Mouse (Mus musculus) heart, embryonic 11.5 days (tissue): Measurements from ENCODE around the gene Naxe. TPM values are rescaled to one million over a fixed set of nuclear protein-coding genes. Genes with fewer than 3 reads are reported as not detected.

Experiments
- ATAC-seq: fragments of 200-750 bp; cut with Nextera tagmentation; replicated peaks from 2 replicates; pipeline ENCODE4 v1.8.0; 2017; ENCODE audit warnings: moderate library complexity; ENCODE audit not compliant: insufficient number of reproducible peaks, low FRiP score, low TSS enrichment
- H3K27ac ChIP-seq: fragments of 300-500 bp; sonication (generic); 2 replicates; pipeline ENCODE4 v1.5.1; 2014; ENCODE audit warnings: mild to moderate bottlenecking, low read depth, low read length
- H3K27me3 ChIP-seq: fragments of 300-500 bp; sonication (generic); 2 replicates; pipeline ENCODE4 v1.6.1; 2014; ENCODE audit warnings: mild to moderate bottlenecking, low read length, mixed read lengths; ENCODE audit not compliant: control insufficient read depth, insufficient read depth
- H3K36me3 ChIP-seq: fragments of 300-500 bp; sonication (generic); 2 replicates; pipeline ENCODE4 v1.6.1; 2014; ENCODE audit warnings: mild to moderate bottlenecking, low read length, moderate library complexity, mixed read lengths; ENCODE audit not compliant: control insufficient read depth, insufficient read depth
- H3K4me1 ChIP-seq: fragments of 300-500 bp; sonication (generic); 2 replicates; pipeline ENCODE4 v1.6.1; 2014; ENCODE audit warnings: low read length; ENCODE audit not compliant: control insufficient read depth, insufficient read depth
- H3K4me2 ChIP-seq: fragments of 300-500 bp; sonication (generic); 2 replicates; pipeline ENCODE4 v1.6.1; 2014; ENCODE audit warnings: mild to moderate bottlenecking, moderate library complexity
- H3K4me3 ChIP-seq: fragments of 300-500 bp; sonication (generic); 2 replicates; pipeline ENCODE4 v1.5.1; 2014; ENCODE audit warnings: low read depth, low read length
- H3K9ac ChIP-seq: fragments of 300-500 bp; sonication (generic); 2 replicates; pipeline ENCODE4 v1.6.1; 2014; ENCODE audit warnings: mild to moderate bottlenecking, low read depth, low read length, moderate library complexity
- H3K9me3 ChIP-seq: fragments of 300-500 bp; sonication (generic); replicated peaks from 2 replicates; pipeline ENCODE4 v1.6.1; 2016; ENCODE audit warnings: low read length; ENCODE audit not compliant: control insufficient read depth
- WGBS: fragments of 180-500 bp; shearing (Covaris S2); extraction: QIAGEN DNeasy Blood & Tissue Kit; methylation state at CpG from one replicate; pipeline ENCODE4 v1.1.7; 2014; ENCODE audit not compliant: insufficient replicate concordance; 5-methylcytosine and 5-hydroxymethylcytosine counted together
- polyA plus RNA-seq: library from polyadenylated mRNA; unstranded; fragments of >200 nt; fragmentation: Nextera tagmentation; extraction: Ambion mirVana; gene quantifications from 2 replicates; pipeline ENCODE4 v1.2.1, GENCODE M21; 2014

Naxe gene
- polyA plus RNA-seq, 1 experiment from 2014 or later: 136 TPM

DNA sequence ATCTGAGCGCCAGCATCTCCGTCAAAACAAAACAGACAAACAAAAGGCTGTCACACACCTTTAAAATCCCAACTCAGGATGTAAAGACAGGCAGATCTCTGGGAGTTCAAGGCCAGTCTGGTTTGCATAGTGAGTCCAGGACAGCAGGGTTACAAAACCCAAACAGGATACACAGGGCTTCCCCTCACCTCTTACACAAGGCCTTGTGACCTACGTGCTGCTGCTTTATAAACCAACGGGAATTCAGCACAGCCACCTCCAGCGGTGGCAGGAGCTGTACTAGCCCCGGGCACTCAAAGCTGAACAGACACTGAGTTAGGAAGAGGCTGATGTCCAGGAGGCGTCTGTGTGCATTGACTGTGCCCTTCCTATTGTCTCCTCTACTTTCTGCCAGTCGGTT, 19.1 kb upstream of the Naxe start:
- Histone ChIP-seq H3K9ac (no peak overlapping the region), H3K4me1 (peaks cover 4% of the 10 kb centered on the region; the same call in 1 of the 2 replicates), H3K36me3 (no peaks in the 10 kb centered on the region), H3K27ac (no peak overlapping the region), H3K4me3 (no peak overlapping the region), H3K9me3 (no peaks in the 10 kb centered on the region), H3K27me3 (peaks cover 8% of the 10 kb centered on the region), H3K4me2 (no peak overlapping the region)
- WGBS: 36% methylated on average over 8 of the region's 8 CpGs
- ATAC-seq: no peak

DNA sequence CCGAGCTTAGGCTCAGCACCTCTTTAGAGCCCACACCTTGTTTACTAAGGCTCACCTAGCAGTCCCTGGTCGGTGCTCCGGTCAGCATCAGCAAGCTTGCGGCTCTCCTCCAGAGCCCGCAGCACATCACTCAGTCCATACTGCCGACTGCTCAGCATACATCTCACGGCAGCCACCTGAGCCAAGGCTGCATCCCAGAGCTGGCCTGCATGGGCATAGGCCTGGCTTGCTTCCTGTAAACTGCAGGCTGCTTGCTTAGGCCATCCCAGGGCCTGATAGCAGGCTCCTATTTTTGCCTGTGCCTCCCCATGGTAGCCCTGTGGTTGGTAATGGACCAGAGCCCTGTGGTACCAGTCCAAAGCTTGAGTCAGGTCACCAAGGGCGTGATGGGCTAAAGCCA, 16.5 kb upstream of the Naxe start:
- no peak for ATAC-seq
- Histone ChIP-seq H3K4me3 (no peak overlapping the region), H3K27ac (no peak overlapping the region), H3K9ac (no peak overlapping the region), H3K4me2 (no peak overlapping the region), H3K9me3 (no peaks in the 10 kb centered on the region), H3K27me3 (peaks cover 18% of the 10 kb centered on the region), H3K36me3 (no peaks in the 10 kb centered on the region), H3K4me1 (no peaks in the 10 kb centered on the region)
- 77% methylated on average over 8 of the region's 8 CpGs for WGBS

DNA sequence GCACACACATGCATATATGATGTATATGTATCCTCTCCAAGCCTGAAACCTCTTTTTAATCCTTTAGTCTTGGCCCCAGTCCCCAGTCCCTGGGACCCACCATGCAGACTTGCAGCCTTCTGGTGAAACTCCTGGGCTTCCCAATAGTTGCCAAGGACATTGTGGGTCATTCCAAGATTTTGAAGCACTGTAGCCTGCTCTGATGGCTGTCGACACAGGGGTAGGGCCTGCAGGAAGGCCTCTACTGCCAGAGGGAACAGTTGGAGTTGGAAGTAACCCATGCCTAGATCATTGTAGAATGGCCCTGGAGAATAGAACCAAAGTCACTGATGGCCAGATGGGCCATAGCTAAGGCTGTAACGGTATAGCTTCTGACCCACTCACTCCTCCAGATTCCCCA, 16.1 kb upstream of the Naxe start:
- Histone ChIP-seq H3K9me3 (no peaks in the 10 kb centered on the region), H3K27me3 (peaks cover 21% of the 10 kb centered on the region), H3K36me3 (no peaks in the 10 kb centered on the region), H3K9ac (no peak overlapping the region), H3K4me2 (no peak overlapping the region), H3K27ac (no peak overlapping the region), H3K4me1 (no peaks in the 10 kb centered on the region), H3K4me3 (no peak overlapping the region)
- no peak for ATAC-seq
- 50% methylated on average over 2 of the region's 2 CpGs for WGBS

DNA sequence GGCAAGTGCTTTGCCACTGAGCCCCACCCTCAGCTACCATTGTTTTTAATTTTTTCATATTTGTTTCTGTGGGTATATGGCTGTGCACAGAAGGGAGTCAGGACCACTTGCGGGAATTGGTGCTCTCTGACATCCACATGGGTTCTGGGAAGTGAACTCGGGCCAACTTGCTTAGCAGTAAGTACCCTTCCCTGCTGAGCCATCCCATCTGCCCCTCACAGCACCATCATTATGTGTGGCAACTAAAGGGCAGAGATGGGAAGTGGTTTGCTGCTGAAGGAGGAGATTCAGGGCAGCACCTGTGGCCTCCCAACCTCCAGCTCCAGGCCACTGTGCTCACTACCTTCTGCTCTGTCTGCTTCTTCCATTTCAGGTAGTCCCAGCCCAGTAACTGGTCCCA, 15.3 kb upstream of the Naxe start:
- Histone ChIP-seq H3K36me3 (no peaks in the 10 kb centered on the region), H3K4me2 (no peak overlapping the region), H3K9me3 (no peaks in the 10 kb centered on the region), H3K4me1 (no peaks in the 10 kb centered on the region), H3K27ac (no peak overlapping the region), H3K4me3 (no peak overlapping the region), H3K9ac (no peak overlapping the region), H3K27me3 (peaks cover 22% of the 10 kb centered on the region)
- ATAC-seq: no peak
- WGBS: 72% methylated on average over 2 of the region's 2 CpGs

DNA sequence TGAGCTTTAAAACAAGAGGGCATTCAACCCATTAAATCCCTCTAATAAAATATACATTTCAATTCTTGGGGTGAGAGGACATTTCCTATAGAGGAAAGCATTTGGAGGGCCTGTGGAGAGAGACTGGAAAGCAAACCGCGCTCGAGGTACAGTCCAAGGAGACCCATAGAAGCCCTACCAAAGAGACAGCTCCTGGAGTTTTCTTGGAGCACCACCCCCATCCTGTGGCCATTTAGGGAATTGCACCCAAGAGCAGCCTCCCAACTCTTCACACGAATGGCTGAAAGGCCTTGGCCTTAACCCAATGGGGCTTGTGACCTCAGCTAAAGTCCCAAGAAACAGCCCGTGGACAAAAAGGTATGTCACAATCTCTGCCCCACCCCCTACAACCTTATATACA, 13.5 kb upstream of the Naxe start:
- Histone ChIP-seq H3K4me3 (no peak overlapping the region), H3K36me3 (no peaks in the 10 kb centered on the region), H3K4me2 (no peak overlapping the region), H3K9ac (no peak overlapping the region), H3K27me3 (peaks cover 19% of the 10 kb centered on the region), H3K9me3 (no peaks in the 10 kb centered on the region), H3K27ac (no peak overlapping the region), H3K4me1 (no peaks in the 10 kb centered on the region)
- no peak for ATAC-seq
- WGBS: 3% methylated on average over 5 of the region's 5 CpGs

DNA sequence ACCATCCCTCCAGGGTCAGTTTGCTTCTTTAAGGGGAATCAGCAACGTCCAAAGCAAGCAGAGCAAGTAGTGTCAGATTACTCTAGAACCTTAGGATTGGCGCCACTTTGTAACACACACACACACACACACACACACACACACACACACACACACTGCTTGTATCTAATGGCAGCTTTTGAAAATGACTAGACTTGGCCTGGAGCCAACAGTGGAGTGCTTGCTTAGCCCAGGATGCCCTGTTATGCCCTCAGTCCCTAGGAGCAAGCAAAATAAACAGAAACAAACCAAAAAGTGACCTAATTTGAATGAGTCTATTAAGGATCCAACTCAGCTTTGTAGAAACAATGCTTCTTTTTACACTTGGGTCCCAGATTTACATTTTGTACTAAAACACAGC, 10.1 kb upstream of the Naxe start:
- Histone ChIP-seq H3K4me1 (no peaks in the 10 kb centered on the region), H3K27me3 (peaks cover 14% of the 10 kb centered on the region; the same call in 1 of the 2 replicates), H3K4me3 (no peak overlapping the region), H3K9ac (no peak overlapping the region), H3K27ac (no peak overlapping the region), H3K36me3 (no peaks in the 10 kb centered on the region), H3K9me3 (no peaks in the 10 kb centered on the region), H3K4me2 (no peak overlapping the region)
- WGBS: 34% methylated on average over 2 of the region's 2 CpGs
- ATAC-seq: no peak

DNA sequence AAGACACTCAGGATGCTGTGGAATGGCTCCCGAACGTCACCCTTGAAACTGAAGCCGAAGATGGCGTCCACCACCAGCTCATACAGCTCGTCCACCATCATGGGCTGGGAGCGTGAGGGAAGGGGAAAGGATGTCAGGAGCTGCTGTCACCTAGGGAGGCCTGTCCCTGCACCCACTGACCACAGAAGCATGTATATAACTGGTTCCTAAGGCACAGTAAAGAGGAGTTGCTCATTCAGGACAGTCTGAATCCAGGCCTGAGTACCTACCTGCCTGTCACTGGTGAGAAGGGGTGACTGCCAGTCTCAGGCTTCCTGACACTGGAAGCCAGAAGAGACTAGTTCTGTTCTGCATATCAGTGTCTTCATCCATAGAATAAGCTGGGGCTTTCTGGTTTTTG, 1.3 kb downstream of the Naxe start:
- H3K4me1 ChIP-seq: peaks cover 11% of the 10 kb centered on the region
- peaks cover 14% of the 10 kb centered on the region for H3K36me3 ChIP-seq
- 80% methylated on average over 6 of the region's 6 CpGs for WGBS
- no peak overlapping the region; the same call in 1 of the 2 replicates for H3K4me2 ChIP-seq
- no peak overlapping the region; the same call in 1 of the 2 replicates for H3K9ac ChIP-seq
- H3K27me3 ChIP-seq: no peaks in the 10 kb centered on the region
- ATAC-seq: no peak
- no peak overlapping the region; the same call in 1 of the 2 replicates for H3K4me3 ChIP-seq
- no peak overlapping the region for H3K27ac ChIP-seq
- H3K9me3 ChIP-seq: no peaks in the 10 kb centered on the region

DNA sequence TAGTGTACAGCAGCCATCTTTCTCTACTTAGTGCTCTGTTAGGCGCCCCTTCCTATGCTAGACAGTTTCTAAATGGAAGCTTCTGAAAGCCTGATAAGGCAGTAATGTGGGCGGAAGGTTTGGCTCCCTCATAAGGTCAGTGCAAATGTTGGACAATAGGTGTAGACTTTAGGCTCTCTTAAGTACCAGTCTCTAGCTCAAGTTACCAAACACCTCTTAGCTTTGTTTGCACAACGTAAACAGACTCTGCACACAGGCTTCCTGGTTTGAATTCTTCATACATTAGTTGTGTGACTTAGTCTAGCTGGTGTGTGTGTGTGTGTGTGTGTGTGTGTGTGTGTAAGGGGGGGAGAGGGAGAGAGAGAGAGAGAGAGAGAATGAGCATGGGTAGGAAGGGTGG, 8.8 kb downstream of the Naxe start:
- no peak overlapping the region for H3K4me2 ChIP-seq
- no peak overlapping the region for H3K4me3 ChIP-seq
- H3K36me3 ChIP-seq: peaks cover 11% of the 10 kb centered on the region
- H3K4me1 ChIP-seq: 0 out of 2 replicates have a peak, but pooled peaks cover 3% of the 10 kb centered on the region
- WGBS: 65% methylated on average over 3 of the region's 3 CpGs
- ATAC-seq: no peak
- no peaks in the 10 kb centered on the region for H3K9me3 ChIP-seq
- H3K9ac ChIP-seq: no peak overlapping the region
- H3K27me3 ChIP-seq: no peaks in the 10 kb centered on the region
- H3K27ac ChIP-seq: no peak overlapping the region

DNA sequence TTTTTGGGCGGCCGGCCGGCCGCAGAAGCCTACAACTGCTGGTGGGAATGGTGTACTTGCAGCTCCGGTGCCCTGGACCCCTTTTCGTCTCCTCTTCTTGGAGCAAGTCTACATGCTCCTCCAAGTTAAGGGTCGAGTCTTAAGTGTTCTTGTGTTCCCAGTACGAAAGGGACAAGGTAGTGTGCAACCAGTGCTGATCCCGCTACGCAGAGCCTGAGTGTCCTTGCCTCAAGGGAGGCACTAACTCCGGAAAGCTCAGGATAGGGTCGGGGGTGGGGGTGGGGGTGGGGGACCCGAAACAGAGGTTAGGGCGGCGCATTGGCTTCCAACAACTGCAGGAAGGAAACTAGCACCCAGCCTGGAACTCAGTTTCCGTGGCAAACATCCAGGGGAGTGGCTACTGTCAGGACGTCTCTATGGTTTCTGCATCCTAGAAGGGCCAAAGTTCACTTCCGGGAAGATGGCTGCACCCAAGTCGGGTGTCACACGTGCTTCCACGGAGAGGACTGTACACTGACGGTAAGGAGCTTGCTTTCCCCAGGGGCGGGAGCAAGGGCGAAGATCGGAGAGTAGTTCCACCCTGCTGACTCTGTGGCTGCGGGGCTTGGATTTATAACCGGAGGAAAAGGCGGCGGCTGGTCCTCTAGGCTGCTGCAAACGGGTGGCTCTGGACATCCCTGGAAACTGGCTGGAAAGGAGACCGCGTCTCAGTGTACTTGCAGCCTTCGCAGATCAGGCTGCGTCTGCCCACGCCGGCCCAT, 15.5 kb downstream of the Naxe start, which contains the start of gene Gpatch4:
Gene Gpatch4, plus strand, starts transcription at position 448 of the 761 bp plus-strand sequence.
- no peaks in the 10 kb centered on the region for H3K4me1 ChIP-seq
- peak within 1 kb of the TSS; percentile 83 for H3K4me2 ChIP-seq
- peak within 1 kb of the TSS; percentile 74 for H3K9ac ChIP-seq
- H3K9me3 ChIP-seq: no peaks in the 10 kb centered on the region
- ATAC-seq: peak; percentile 80
- peak within 1 kb of the TSS; percentile 54; the same call in 1 of the 2 replicates for H3K27ac ChIP-seq
- WGBS: 8% methylated on average over 36 of the region's 36 CpGs
- peak within 1 kb of the TSS; percentile 78 for H3K4me3 ChIP-seq
- no peaks in the 10 kb centered on the region for H3K36me3 ChIP-seq
- H3K27me3 ChIP-seq: peaks cover 8% of the 10 kb centered on the region; the same call in 1 of the 2 replicates
